Mouse (Mus musculus): ENCODE results near the gene Gse1. TPM values are rescaled to one million over a fixed set of nuclear protein-coding genes. Genes with fewer than 3 reads are reported as not detected.

Gse1 gene
- total RNA-seq, 2 experiments from 2014 or later = 32.6 to 34.6 TPM

DNA sequence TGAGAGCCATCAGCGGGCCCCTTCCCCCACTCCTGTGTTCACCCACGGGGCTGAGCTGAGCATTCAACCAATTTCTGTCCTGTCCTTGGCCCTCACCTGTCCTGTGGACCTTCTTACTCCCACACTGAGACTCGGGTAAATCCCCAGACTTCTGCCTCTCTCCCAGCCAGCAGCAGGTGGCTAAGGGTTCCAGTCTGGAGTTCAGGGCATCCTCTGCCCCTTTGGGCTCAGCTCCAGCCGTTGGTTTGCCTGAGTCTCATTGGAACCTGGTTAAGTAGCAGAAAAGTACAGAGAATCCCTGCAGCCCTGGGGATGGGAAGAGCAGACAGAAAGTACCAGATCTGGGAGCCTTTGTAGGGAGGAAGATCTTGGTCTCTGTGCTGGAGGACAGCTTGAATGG lies 4.1 kb downstream of the Gse1 start:
- intact Hi-C loops (cut with DNase I) = no loop called here
- no peak for DNase-seq

- intact Hi-C loops (cut with DNase I) = no loop called here
- DNase-seq = peak in 1 of 2 experiments; percentile 44
These were observed 4.7 kb downstream of the Gse1 start for GRCm38 (mm10) chr8:120232913-120233312.

GRCm38 (mm10) chr8:120234457-120234856 lies 6.2 kb downstream of the Gse1 start:
- intact Hi-C loops (cut with DNase I) = no loop called here

GRCm38 (mm10) chr8:120234866-120235265 lies 6.6 kb downstream of the Gse1 start:
- DNase-seq = peak in 1 of 2 experiments; percentile 43
- intact Hi-C loops (cut with DNase I) = no loop called here

More at GRCm38 (mm10) chr8:120234457-120234856, 6.2 kb downstream of the Gse1 start:
- peak; percentile 52 to 62 for DNase-seq

DNA sequence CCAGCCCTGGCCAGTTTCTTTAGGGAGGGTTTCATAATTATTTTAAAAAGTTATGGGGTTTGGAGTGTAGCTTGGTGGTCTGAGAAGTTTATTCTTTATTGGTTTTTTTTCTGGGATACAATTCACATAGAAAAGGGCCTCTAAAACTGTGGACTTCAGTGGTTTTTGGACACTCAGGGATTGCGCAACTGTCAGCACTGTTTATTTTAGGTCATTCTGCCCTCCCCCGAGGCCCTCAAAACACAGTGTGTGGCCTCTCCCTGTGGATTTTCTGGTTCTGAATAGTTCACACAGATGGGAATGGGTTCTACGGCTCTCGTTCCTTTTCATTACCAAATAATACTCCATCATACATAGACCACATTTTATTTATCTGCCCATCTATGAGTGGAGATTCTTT lies 15.0 kb downstream of the Gse1 start:
- DNase-seq = no peak
- intact Hi-C loops (cut with DNase I) = no loop called here

DNA sequence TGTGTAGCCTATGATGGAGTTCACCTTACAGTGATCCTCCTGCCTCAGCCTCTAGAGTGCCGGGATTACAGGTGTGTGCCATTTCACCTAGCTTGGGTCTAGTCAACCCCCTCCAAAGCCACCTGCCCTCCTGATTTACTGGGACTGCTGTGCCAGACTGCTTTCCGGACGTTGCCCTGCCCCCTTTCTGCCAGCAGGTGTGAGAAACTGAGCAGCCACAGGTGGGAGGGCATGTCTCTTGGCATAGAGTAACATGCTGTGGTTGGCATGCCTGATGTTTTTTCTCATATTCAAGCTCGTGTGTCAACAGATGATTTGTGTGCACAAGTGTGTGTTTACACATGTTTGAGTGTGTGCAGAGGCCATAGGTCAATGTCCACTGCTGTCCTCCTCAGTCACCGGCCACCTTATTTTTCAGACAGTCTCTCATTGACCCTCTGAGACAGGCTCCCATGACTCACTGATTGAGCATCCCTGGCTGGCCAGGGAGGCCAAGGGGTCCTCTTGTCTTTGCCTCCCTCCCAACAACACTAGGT lies 15.7 kb downstream of the Gse1 start:
- intact Hi-C loops (cut with DNase I) = no loop called here
- no peak for DNase-seq

DNA sequence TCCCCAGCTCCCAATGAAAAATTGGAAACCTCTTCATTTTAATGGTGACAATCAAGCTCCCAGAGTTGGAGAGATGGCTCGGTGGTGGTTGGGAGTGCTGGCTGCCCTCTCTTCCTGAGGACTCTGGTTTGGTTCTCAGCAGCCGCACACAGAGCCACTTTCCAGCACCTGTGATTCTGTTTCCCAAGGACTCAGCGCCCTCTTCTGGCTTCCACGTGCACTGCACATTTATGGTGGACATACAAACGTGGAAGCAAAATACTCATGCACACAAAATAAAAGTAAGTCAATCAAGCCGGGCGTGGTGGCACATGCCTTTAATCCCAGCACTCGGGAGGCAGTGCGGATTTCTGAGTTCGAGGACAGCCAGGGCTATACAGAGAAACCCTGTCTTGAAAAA lies 16.3 kb downstream of the Gse1 start:
- intact Hi-C loops (cut with DNase I) = no loop called here

GRCm38 (mm10) chr8:120247618-120248017 lies 19.4 kb downstream of the Gse1 start:
- intact Hi-C loops (cut with DNase I) = no loop called here

More for the DNA sequence above, 16.3 kb downstream of the Gse1 start:
- DNase-seq = no peak

GRCm38 (mm10) chr8:120248031-120248430 lies 19.8 kb downstream of the Gse1 start:
- intact Hi-C loops (cut with DNase I) = no loop called here

More at GRCm38 (mm10) chr8:120247618-120248017, 19.4 kb downstream of the Gse1 start:
- DNase-seq = no peak

DNA sequence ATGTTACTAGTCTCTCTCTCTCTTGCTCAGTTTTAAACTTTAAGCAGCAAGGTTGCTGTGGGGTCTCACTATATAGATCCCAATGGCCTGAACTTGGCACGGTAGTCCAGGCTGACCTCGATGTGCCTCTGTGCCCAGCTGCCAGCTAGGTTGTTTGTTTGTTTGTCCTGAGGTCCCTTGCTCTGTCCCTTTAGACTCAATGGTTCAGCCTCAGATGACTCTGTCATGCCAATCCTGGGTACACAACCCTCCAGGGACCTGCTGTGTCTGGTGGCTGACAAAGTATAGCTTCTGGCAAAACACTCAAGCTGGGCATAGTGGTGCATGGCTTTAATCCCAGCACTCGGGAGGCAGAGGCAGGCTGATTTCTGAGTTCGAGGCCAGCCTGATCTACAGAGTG lies 20.2 kb downstream of the Gse1 start:
- no peak for DNase-seq
- intact Hi-C loops (cut with DNase I) = no loop called here

More at GRCm38 (mm10) chr8:120248031-120248430, 19.8 kb downstream of the Gse1 start:
- DNase-seq = no peak

GRCm38 (mm10) chr8:120249800-120250336 lies 21.6 kb downstream of the Gse1 start:
- intact Hi-C loops (cut with DNase I) = no loop called here
- no peak for DNase-seq

- intact Hi-C loops (cut with DNase I) = no loop called here
- no peak for DNase-seq
These were observed 22.6 kb downstream of the Gse1 start for GRCm38 (mm10) chr8:120250750-120251410.

DNA sequence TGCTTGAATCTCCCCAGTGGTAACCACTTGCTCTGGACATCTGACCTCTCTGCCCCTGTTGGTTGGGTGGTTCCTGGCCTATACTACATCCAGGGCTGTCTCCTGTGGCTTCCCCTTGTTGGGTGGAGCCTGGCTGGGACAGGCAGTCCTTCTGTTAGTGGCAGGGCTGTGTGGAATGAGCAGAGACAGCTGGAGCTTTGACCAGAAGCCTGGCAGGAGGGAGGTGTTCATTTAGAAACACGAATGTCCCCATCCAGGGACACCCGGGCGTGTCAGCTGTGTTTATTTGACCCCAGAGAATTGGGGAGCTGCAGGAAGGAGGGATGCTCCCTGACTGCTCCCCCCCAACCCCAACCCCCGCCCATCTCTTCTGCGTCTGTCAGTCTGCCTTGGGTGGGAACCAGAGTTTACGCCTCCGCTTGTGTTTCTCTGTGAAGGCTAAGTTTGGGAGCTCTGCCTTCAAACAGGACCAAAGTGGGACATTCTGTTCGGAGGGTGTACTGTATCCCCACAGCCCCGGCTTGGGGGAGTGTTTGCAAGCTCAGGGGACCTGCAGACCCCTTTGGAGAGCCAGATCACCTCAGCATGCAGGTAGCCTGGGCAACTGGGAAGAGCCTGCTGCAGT lies 23.3 kb downstream of the Gse1 start:
- intact Hi-C loops (cut with DNase I) = no loop called here
- DNase-seq = peak; percentile 62 to 63

DNA sequence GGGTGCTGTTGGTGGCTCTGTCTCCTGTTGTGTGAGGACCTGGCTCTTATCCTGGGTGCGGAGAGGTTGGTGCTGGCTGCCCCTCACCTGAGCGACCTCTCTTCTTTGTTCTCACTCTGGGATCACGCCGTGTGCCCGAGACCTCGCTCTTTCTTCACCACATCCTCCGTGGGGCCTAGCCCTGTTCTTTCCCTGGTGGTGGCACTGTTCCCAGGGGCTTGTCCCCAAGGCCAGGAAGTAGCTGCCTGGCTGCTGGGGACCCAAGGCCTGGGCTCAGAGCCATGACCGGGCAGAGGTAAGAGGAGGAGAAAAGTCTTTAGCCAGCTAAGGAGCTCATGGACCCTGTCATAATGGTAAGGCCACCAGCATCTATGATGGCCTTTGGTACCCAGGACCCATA lies 25.4 kb downstream of the Gse1 start:
- no peak for DNase-seq
- intact Hi-C loops (cut with DNase I) = no loop called here

- intact Hi-C loops (cut with DNase I) = no loop called here
These were observed 27.2 kb downstream of the Gse1 start for GRCm38 (mm10) chr8:120255406-120255987.

DNA sequence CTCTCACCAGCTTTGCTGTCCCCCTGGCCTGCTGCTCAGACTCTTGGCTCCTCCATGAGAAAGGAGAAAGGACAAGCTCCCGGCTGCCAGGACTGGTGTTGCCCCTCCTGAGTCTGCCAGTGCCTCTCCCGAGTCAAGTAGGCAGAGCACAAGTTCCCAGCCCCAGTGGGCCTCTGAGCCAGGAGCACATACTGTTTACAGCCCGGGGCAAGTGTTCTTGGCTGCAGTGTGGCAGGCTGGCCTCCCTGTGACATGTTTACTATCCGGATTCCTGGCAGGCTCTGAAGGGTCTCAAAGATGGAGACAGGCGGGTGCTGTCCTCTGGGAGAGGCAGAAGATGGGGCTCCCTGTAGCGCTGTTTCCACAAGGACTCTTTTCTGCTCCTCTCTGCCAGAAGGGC lies 28.7 kb downstream of the Gse1 start:
- peak; percentile 31 to 68 for DNase-seq
- intact Hi-C loops (cut with DNase I) = no loop called here

More at GRCm38 (mm10) chr8:120255406-120255987, 27.2 kb downstream of the Gse1 start:
- no peak for DNase-seq

DNA sequence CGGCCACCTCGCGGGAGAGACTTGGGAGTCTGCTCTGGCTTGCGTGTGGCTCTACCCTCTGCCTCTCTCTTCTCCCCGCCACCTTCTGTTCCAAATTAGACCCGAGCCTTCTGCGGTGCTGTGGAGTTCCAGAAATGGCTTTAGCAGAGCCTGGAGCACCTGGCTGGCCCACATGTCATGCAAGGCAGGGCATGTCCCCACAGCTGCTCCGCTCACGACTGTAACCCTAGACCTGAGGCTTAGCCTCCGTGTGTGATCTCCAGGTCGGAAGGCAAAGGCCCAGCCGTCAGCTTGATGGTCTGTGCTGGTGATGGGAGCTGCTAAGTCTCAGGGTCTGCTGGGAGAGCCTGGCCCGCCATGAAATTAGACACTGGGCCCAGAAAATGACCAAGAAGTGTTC lies 30.9 kb downstream of the Gse1 start:
- intact Hi-C loops (cut with DNase I) = no loop called here
- no peak for DNase-seq

DNA sequence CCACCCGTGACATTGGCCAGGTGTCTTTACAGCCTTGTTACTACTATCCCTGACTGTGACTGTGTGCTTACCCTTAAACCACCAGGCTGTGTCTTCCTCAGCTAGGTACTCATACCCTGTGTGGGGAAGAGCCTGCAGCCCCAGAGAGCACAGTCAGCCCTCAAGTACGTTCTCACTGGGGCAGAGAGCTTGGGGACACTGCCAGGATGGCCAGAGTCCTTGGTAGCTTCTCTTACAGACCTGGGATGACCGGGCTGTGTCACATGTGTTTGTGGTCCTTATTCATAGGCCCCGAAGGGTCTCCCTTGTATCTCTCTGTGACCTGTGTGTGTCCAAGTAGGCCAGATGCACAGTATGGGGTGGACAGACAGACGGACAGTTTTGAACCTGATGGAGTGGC lies 32.4 kb downstream of the Gse1 start:
- intact Hi-C loops (cut with DNase I) = no loop called here
- DNase-seq = no peak

DNA sequence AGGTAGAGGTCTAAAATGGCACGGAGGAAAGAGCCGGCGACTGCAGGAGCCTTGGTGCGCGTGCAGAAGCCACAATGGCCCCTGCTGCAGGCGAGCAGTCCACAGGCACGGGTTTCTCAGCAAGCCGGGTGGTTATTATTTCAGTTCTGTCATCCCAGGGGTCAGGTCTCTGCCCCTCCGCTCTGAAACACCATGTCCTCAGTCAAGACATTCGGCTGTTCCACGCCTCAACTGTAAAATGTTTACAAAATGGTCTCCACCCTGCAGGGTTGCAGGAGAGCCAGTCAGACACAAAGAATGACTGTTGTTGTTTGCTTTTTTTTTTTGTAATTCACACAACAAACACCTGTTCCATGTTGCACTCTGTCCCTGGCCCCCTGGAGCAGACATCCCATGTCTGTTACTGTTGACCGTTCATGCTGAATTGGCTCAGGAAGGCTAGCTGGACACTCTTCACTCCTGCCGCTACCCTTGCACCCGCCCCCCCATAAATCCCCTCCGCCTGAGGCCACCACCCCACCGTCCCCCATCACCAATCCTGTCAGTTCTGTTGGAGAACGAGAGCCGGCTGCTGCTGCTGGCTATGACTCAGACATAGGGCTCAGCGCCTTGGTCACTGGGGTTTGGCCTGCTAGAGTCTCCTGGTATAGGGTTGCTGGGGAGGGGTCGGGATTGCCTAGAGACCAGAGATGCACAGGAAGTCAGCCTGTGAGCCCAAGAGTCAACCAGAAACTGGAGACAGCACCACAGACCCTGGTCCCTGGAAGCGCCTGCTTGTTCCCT lies 33.3 kb downstream of the Gse1 start:
- intact Hi-C loops (cut with DNase I) = no loop called here
- no peak for DNase-seq

DNA sequence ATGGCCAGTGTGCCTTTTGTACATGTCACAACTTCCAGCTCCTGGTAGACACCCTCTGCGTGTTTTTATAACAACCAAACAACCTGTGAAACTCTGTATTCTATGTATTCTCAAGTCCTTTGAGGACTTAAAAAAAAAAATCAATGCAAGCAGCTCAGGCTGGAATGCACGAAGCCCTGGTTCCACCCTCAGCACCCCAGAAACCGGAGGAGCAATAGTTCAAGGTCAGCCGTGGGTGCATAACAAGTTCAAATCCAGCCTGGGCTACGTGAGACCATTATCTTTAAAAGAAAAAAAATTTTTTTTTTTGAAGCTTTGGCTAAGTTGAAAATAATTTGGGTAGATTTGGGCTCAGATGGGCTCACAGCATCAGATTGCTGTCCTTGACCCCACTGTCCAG lies 35.6 kb downstream of the Gse1 start:
- intact Hi-C loops (cut with DNase I) = loop anchor here (2.0 kb wide), 1 partner anchor 33 kb away; no protein-coding TSS in a partner anchor
- DNase-seq = no peak

Data from heart, postnatal 10 days (tissue).